Mouse (Mus musculus) ovary, adult 10 weeks (tissue): ENCODE results near the gene Akr1c14. TPM values are rescaled to one million over a fixed set of nuclear protein-coding genes. Genes with fewer than 3 reads are reported as not detected.

Experiments used
- polyA plus RNA-seq: library from polyadenylated mRNA; stranded (reverse); fragments of 350-450 nt; fragmentation: Illumina TruSeq; extraction: RNeasy Lipid Tissue Mini Kit (QIAGEN cat#74804); gene quantifications from one replicate; pipeline ENCODE4 v1.2.3, GENCODE M21; 2014

Akr1c14 gene
- polyA plus RNA-seq: 1,395 TPM

GRCm38 (mm10) chr13:4048719-4049118, at the start of gene Akr1c14:
Akr1c14 (plus strand) TSS chr13:4049011.

Other genes with a start within 250 kb of the Akr1c14 start
- 0.88 TPM for gene Calml3, start 244.7 kb upstream of the Akr1c14 start, polyA plus RNA-seq
- gene Calm4, start 211.3 kb upstream of the Akr1c14 start, polyA plus RNA-seq: not detected
- gene Calm5, start 194.8 kb upstream of the Akr1c14 start, polyA plus RNA-seq: not detected
- 288 TPM for gene Net1, start 130.8 kb upstream of the Akr1c14 start, polyA plus RNA-seq
- gene Tubal3, start 130.7 kb upstream of the Akr1c14 start, polyA plus RNA-seq: 1.1 TPM
- gene Ucn3, start 103.7 kb upstream of the Akr1c14 start, polyA plus RNA-seq: not detected
- gene Akr1c18, start 101.6 kb downstream of the Akr1c14 start, polyA plus RNA-seq: 152 TPM
- 28.5 TPM for gene Akr1c13, start 142.1 kb downstream of the Akr1c14 start, polyA plus RNA-seq
- 5.8 TPM for gene Akr1c19, start 179.7 kb downstream of the Akr1c14 start, polyA plus RNA-seq
- 1.3 TPM for gene Akr1c12, start 230.4 kb downstream of the Akr1c14 start, polyA plus RNA-seq